Mouse (Mus musculus) cortical plate, adult 2 months (tissue): Measurements from ENCODE around the gene Kcnn4.

Experiments used
- CTCF ChIP-seq: fragments of 200-500 bp; IDR thresholded peaks from 2 replicates; pipeline ENCODE4 v1.5.1; 2011; ENCODE audit warnings: mild to moderate bottlenecking, control low read depth, low read length; ENCODE audit not compliant: insufficient read depth; ENCODE audit errors: extremely low read depth
- POLR2A ChIP-seq: fragments of 200-500 bp; IDR thresholded peaks from 2 replicates; pipeline ENCODE4 v1.6.1; 2011; ENCODE audit warnings: mild to moderate bottlenecking, low read length, control low read depth; ENCODE audit not compliant: insufficient read depth; ENCODE audit errors: extremely low read depth

DNA sequence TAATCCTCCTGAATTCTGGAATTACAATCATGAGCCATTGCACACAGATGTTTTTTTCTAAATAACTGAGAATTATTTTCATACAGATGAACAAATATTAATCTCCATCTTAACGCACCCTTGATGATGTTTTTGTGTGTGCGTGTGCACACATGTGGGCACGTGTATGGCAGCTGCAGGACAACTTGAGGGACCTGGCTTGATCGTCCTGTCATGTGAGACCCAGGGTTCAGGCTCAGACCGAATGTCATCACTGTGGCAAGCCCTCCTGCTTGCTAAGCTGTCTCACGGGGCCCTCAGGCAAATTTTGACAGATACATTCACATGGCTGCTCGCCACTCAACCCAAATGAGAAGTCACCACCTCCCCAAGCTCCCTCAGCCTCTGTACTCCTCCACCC is 20.4 kb downstream of the Kcnn4 start:
- TF ChIP-seq CTCF = no peak
- TF ChIP-seq POLR2A = no peak
